Mouse (Mus musculus) MEL (cell line): Measurements from ENCODE around the gene Ganc. TPM values are rescaled to one million over a fixed set of nuclear protein-coding genes. Genes with fewer than 3 reads are reported as not detected.

Source experiments
- DNase-seq: peaks from one replicate; pipeline ENCODE4 v3.0.0; 2011; ENCODE audit warnings: low read depth, low spot score
- H3K27ac ChIP-seq: 2 replicates; pipeline ENCODE4 v1.5.1; 2012; ENCODE audit warnings: low read depth, mild to moderate bottlenecking, control low read depth, low read length, moderate library complexity; ENCODE audit not compliant: control insufficient read depth
- H3K27me3 ChIP-seq, 2 experiments: fragments of 150-350 bp in 1 of 2; sonication (generic) in 1 of 2; 2 replicates each; pipeline ENCODE4 v1.6.1; 2012; ENCODE audit warnings: low read length in 2 of 2, mild to moderate bottlenecking in 2 of 2, improper control_type of control experiment in 1 of 2, moderate library complexity in 1 of 2; ENCODE audit not compliant: insufficient read depth in 2 of 2, control insufficient read depth in 1 of 2
- H3K36me3 ChIP-seq, 2 experiments: 2 replicates each; pipeline ENCODE4 v1.6.1; 2012 to 2014; ENCODE audit warnings: low read length in 2 of 2, improper control_type of control experiment in 1 of 2, inconsistent platforms in 1 of 2, mild to moderate bottlenecking in 1 of 2; ENCODE audit not compliant: insufficient read depth in 2 of 2, control insufficient read depth in 1 of 2
- H3K4me1 ChIP-seq, 2 experiments: fragments of 150-350 bp in 1 of 2; sonication (generic) in 1 of 2; 2 replicates each; pipeline ENCODE4 v1.6.1; 2012; ENCODE audit warnings: low read length in 2 of 2, improper control_type of control experiment in 1 of 2, mild to moderate bottlenecking in 1 of 2; ENCODE audit not compliant: insufficient read depth in 2 of 2, control insufficient read depth in 1 of 2
- H3K4me3 ChIP-seq, 2 experiments: fragments of 150-350 bp in 1 of 2; sonication (generic) in 1 of 2; 2 replicates each; pipeline ENCODE4 v1.5.1; 2012; ENCODE audit warnings: low read depth in 2 of 2, low read length in 2 of 2, mild to moderate bottlenecking in 2 of 2, moderate library complexity in 2 of 2, control low read depth in 1 of 2, improper control_type of control experiment in 1 of 2; ENCODE audit not compliant: control insufficient read depth in 1 of 2, insufficient read depth in 1 of 2
- H3K79me2 ChIP-seq: 2 replicates; pipeline ENCODE4 v1.6.1; 2012; ENCODE audit warnings: mild to moderate bottlenecking, low read length, moderate library complexity; ENCODE audit not compliant: control insufficient read depth, poor library complexity, insufficient read depth
- H3K9ac ChIP-seq: 2 replicates; pipeline ENCODE4 v1.6.1; 2012; ENCODE audit warnings: low read depth, mild to moderate bottlenecking, control low read depth, low read length, moderate library complexity; ENCODE audit not compliant: control insufficient read depth, poor library complexity, severe bottlenecking
- H3K9me3 ChIP-seq: fragments of 150-350 bp; sonication (generic); replicated peaks from 2 replicates; pipeline ENCODE4 v1.6.1; 2012; ENCODE audit warnings: mild to moderate bottlenecking, low read length, improper control_type of control experiment, moderate library complexity; ENCODE audit not compliant: insufficient read depth
- CHD2 ChIP-seq: IDR thresholded peaks from 2 replicates; pipeline ENCODE4 v1.6.1; 2011; ENCODE audit warnings: low read length, improper control_type of control experiment
- CTCF ChIP-seq, 3 experiments: IDR thresholded peaks in 2 of 3; conservative IDR thresholded peaks in 1 of 3; 2 replicates each; pipeline ENCODE4 v1.5.1; 2011 to 2012; ENCODE audit warnings: low read length in 3 of 3, low read depth in 2 of 3, mild to moderate bottlenecking in 2 of 3, improper control_type of control experiment in 1 of 3, inconsistent platforms in 1 of 3, mixed read lengths in 1 of 3, moderate library complexity in 1 of 3; ENCODE audit not compliant: control insufficient read depth in 1 of 3, insufficient read depth in 1 of 3, poor library complexity in 1 of 3, severe bottlenecking in 1 of 3
- E2F4 ChIP-seq: IDR thresholded peaks from 2 replicates; pipeline ENCODE4 v1.6.1; 2011; ENCODE audit warnings: low read depth, low read length, improper control_type of control experiment, borderline replicate concordance
- ETS1 ChIP-seq: IDR thresholded peaks from 2 replicates; pipeline ENCODE4 v1.6.1; 2012; ENCODE audit warnings: low read depth, mild to moderate bottlenecking, inconsistent platforms, low read length, improper control_type of control experiment, moderate library complexity
- GABPA ChIP-seq: IDR thresholded peaks from 2 replicates; pipeline ENCODE4 v1.6.1; 2012; ENCODE audit warnings: low read depth, mild to moderate bottlenecking, inconsistent platforms, low read length, improper control_type of control experiment, moderate library complexity
- HCFC1 ChIP-seq: IDR thresholded peaks from 2 replicates; pipeline ENCODE4 v1.6.1; 2012; ENCODE audit warnings: low read depth, mild to moderate bottlenecking, inconsistent platforms, low read length, improper control_type of control experiment, moderate library complexity
- JUND ChIP-seq: IDR thresholded peaks from 2 replicates; pipeline ENCODE4 v1.6.1; 2011; ENCODE audit warnings: low read depth, mild to moderate bottlenecking, improper control_type of control experiment, low read length
- KAT2A ChIP-seq: conservative IDR thresholded peaks from 2 replicates; pipeline ENCODE4 v1.6.1; 2012; ENCODE audit warnings: low read depth, low read length, improper control_type of control experiment, inconsistent platforms
- MYB ChIP-seq: IDR thresholded peaks from 2 replicates; pipeline ENCODE4 v1.6.1; 2011; ENCODE audit warnings: mild to moderate bottlenecking, low read depth, low read length, improper control_type of control experiment
- NELFE ChIP-seq: IDR thresholded peaks from 2 replicates; pipeline ENCODE4 v1.6.1; 2011; ENCODE audit warnings: low read depth, low read length, improper control_type of control experiment
- POLR2A ChIP-seq, 2 experiments: IDR thresholded peaks; 2 replicates each; pipeline ENCODE4 v1.6.1; 2011 to 2012; ENCODE audit warnings: low read length in 2 of 2, mild to moderate bottlenecking in 2 of 2, control low read depth in 1 of 2, improper control_type of control experiment in 1 of 2, low read depth in 1 of 2, moderate library complexity in 1 of 2; ENCODE audit not compliant: control insufficient read depth in 1 of 2, insufficient read depth in 1 of 2, poor library complexity in 1 of 2
- POLR2AphosphoS2 ChIP-seq: IDR thresholded peaks from 2 replicates; pipeline ENCODE4 v1.6.1; 2011; ENCODE audit warnings: low read length, improper control_type of control experiment
- POLR2AphosphoS5 ChIP-seq: IDR thresholded peaks from 2 replicates; pipeline ENCODE4 v1.6.1; 2012; ENCODE audit warnings: low read depth, borderline replicate concordance, mild to moderate bottlenecking, inconsistent platforms, low read length, moderate library complexity, mixed read lengths
- RAD21 ChIP-seq: IDR thresholded peaks from 2 replicates; pipeline ENCODE4 v1.6.1; 2011; ENCODE audit warnings: mild to moderate bottlenecking, low read depth, low read length, improper control_type of control experiment
- RCOR1 ChIP-seq: IDR thresholded peaks from 2 replicates; pipeline ENCODE4 v1.6.1; 2012; ENCODE audit warnings: low read depth, mild to moderate bottlenecking, inconsistent platforms, low read length, improper control_type of control experiment
- SMC3 ChIP-seq: IDR thresholded peaks from 2 replicates; pipeline ENCODE4 v1.6.1; 2011; ENCODE audit warnings: low read depth, low read length, improper control_type of control experiment
- TBP ChIP-seq: IDR thresholded peaks from 2 replicates; pipeline ENCODE4 v1.8.0; 2011; ENCODE audit warnings: low read depth, low read length, improper control_type of control experiment
- TCF12 ChIP-seq: IDR thresholded peaks from 2 replicates; pipeline ENCODE4 v1.6.1; 2014; ENCODE audit warnings: low read depth, mild to moderate bottlenecking, inconsistent platforms, low read length, improper control_type of control experiment, moderate library complexity
- UBTF ChIP-seq: IDR thresholded peaks from 2 replicates; pipeline ENCODE4 v1.6.1; 2012; ENCODE audit warnings: low read depth, mild to moderate bottlenecking, inconsistent platforms, low read length, improper control_type of control experiment, moderate library complexity, borderline replicate concordance; ENCODE audit not compliant: insufficient read depth
- USF1 ChIP-seq: IDR thresholded peaks from 2 replicates; pipeline ENCODE4 v1.6.1; 2014; ENCODE audit warnings: low read depth, mild to moderate bottlenecking, inconsistent platforms, low read length, improper control_type of control experiment, moderate library complexity
- ZKSCAN1 ChIP-seq: IDR thresholded peaks from 2 replicates; pipeline ENCODE4 v1.6.1; 2012; ENCODE audit warnings: low read depth, mild to moderate bottlenecking, inconsistent platforms, low read length, improper control_type of control experiment, moderate library complexity
- polyA plus RNA-seq, 2 experiments: library from polyadenylated mRNA; stranded (reverse) in 1 of 2; unstranded in 1 of 2; fragments of >175 nt in 1 of 2; fragments of >200 nt in 1 of 2; gene quantifications; 2 replicates each; pipeline versions ENCODE4 v1.2.1 to v1.2.4; 2012; ENCODE audit warnings: low replicate concordance in 2 of 2, low read depth in 1 of 2; ENCODE audit not compliant: insufficient read length in 2 of 2, insufficient read depth in 1 of 2, missing spikeins in 1 of 2
- total RNA-seq: library from RNA; depleted of rRNA; stranded (reverse); fragments of 300-350 nt; gene quantifications from 2 replicates; pipeline ENCODE4 v1.2.3, GENCODE M21; 2012

The Ganc gene
- total and polyA plus RNA-seq, 3 experiments, result 3.1 to 4.4 TPM; not detected in 1

GRCm38 (mm10) chr2:120484241-120484640, 80.5 kb downstream of the Ganc start:
- no peak overlapping the region for H3K4me3 ChIP-seq
- H3K4me1 ChIP-seq, result peaks cover 0 to 6% of the 10 kb centered on the region in 2 experiments; a peak in 1 of 4 replicates
- TF ChIP-seq GABPA (no peak), CTCF (IDR thresholded peaks at IDR 0.05 in 2 of 3, conservative IDR thresholded peaks at IDR 0.05 in 1 of 3; ENCODE audit: control insufficient read depth in 1 of 3, insufficient read depth in 1 of 3, low read depth in 2 of 3, low read length in 3 of 3, poor library complexity in 1 of 3, severe bottlenecking in 1 of 3) (no peak), E2F4 (no peak), TCF12 (no peak), JUND (no peak), POLR2AphosphoS2 (no peak), TBP (no peak), RAD21 (no peak), SMC3 (no peak), ZKSCAN1 (no peak)
- no peaks in the 10 kb centered on the region for H3K36me3 ChIP-seq
- no peak overlapping the region for H3K9ac ChIP-seq
- H3K79me2 ChIP-seq, result no peaks in the 10 kb centered on the region
- no peak overlapping the region for H3K27ac ChIP-seq
- no peak for DNase-seq
- no peaks in the 10 kb centered on the region for H3K9me3 ChIP-seq
- H3K27me3 ChIP-seq, result no peaks in the 10 kb centered on the region; a peak in 1 of 4 replicates

GRCm38 (mm10) chr2:120493254-120493653, 89.6 kb downstream of the Ganc start:
- no peaks in the 10 kb centered on the region for H3K9me3 ChIP-seq

GRCm38 (mm10) chr2:120496511-120496910, 92.8 kb downstream of the Ganc start:
- no peak overlapping the region for H3K4me3 ChIP-seq
- no peaks in the 10 kb centered on the region for H3K36me3 ChIP-seq
- no peaks in the 10 kb centered on the region for H3K27me3 ChIP-seq
- no peaks in the 10 kb centered on the region for H3K4me1 ChIP-seq
- no peaks in the 10 kb centered on the region for H3K79me2 ChIP-seq
- TF ChIP-seq USF1, result peak; percentile 37; the same call in 1 of the 2 replicates
- no peak for TF ChIP-seq POLR2AphosphoS5
- H3K9me3 ChIP-seq, result no peaks in the 10 kb centered on the region
- no peak for DNase-seq
- no peak overlapping the region for H3K9ac ChIP-seq
- H3K27ac ChIP-seq, result no peak overlapping the region

More at GRCm38 (mm10) chr2:120493254-120493653, 89.6 kb downstream of the Ganc start:
- no peaks in the 10 kb centered on the region for H3K36me3 ChIP-seq
- H3K27me3 ChIP-seq, result no peaks in the 10 kb centered on the region
- no peak for DNase-seq
- no peak overlapping the region for H3K4me3 ChIP-seq
- no peaks in the 10 kb centered on the region for H3K4me1 ChIP-seq
- H3K79me2 ChIP-seq, result no peaks in the 10 kb centered on the region
- no peak overlapping the region for H3K27ac ChIP-seq
- TF ChIP-seq NELFE (no peak), E2F4 (no peak), ETS1 (no peak), MYB (no peak), CHD2 (no peak), HCFC1 (no peak), KAT2A (no peak), POLR2A (IDR thresholded peaks at IDR 0.05; ENCODE audit: control insufficient read depth in 1 of 2, insufficient read depth in 1 of 2, low read depth in 1 of 2, low read length in 2 of 2, poor library complexity in 1 of 2) (no peak), POLR2AphosphoS2 (no peak), UBTF (no peak), RCOR1 (no peak), TCF12 (no peak)
- TF ChIP-seq, all 39 proteins: peak for 0
- H3K9ac ChIP-seq, result no peak overlapping the region
